Mouse (Mus musculus) liver, embryonic 15.5 days (tissue): ENCODE measurements around the gene Lipc. TPM values are rescaled to one million over a fixed set of nuclear protein-coding genes. Genes with fewer than 3 reads are reported as not detected.

Experiments used
- ATAC-seq: fragments of 200-750 bp; cut with Nextera tagmentation; 2 replicates; pipeline ENCODE4 v1.8.0; 2017; ENCODE audit warnings: moderate number of reproducible peaks, mild to moderate bottlenecking, moderate library complexity; ENCODE audit not compliant: insufficient read depth
- H3K27ac ChIP-seq: fragments of 300-500 bp; sonication (generic); replicated peaks from 2 replicates; pipeline ENCODE4 v1.5.1; 2015; ENCODE audit warnings: mild to moderate bottlenecking, inconsistent platforms
- H3K27me3 ChIP-seq: fragments of 300-500 bp; sonication (generic); 2 replicates; pipeline ENCODE4 v1.6.1; 2015; ENCODE audit warnings: mild to moderate bottlenecking, inconsistent platforms
- H3K36me3 ChIP-seq: fragments of 300-500 bp; sonication (generic); replicated peaks from 2 replicates; pipeline ENCODE4 v1.6.1; 2015; ENCODE audit warnings: moderate library complexity, mild to moderate bottlenecking, inconsistent platforms
- H3K4me1 ChIP-seq: fragments of 300-500 bp; sonication (generic); replicated peaks from 2 replicates; pipeline ENCODE4 v1.6.1; 2015; ENCODE audit warnings: inconsistent platforms
- H3K4me2 ChIP-seq: fragments of 300-500 bp; sonication (generic); 2 replicates; pipeline ENCODE4 v1.6.1; 2015; ENCODE audit warnings: moderate library complexity, mild to moderate bottlenecking, inconsistent platforms
- H3K4me3 ChIP-seq: fragments of 300-500 bp; sonication (generic); replicated peaks from 2 replicates; pipeline ENCODE4 v1.5.1; 2015; ENCODE audit warnings: mild to moderate bottlenecking, inconsistent platforms
- H3K9ac ChIP-seq: fragments of 300-500 bp; sonication (generic); 2 replicates; pipeline ENCODE4 v1.6.1; 2015; ENCODE audit warnings: moderate library complexity, mild to moderate bottlenecking, inconsistent platforms
- H3K9me3 ChIP-seq: fragments of 300-500 bp; sonication (generic); replicated peaks from 2 replicates; pipeline ENCODE4 v1.6.1; 2016; ENCODE audit warnings: inconsistent platforms
- WGBS: fragments of 180-500 bp; shearing (Covaris S2); methylation state at CpG from one replicate; pipeline ENCODE4 v1.1.7; 2015; ENCODE audit warnings: mixed read lengths; ENCODE audit not compliant: insufficient replicate concordance; 5-methylcytosine and 5-hydroxymethylcytosine counted together
- polyA plus RNA-seq: library from polyadenylated mRNA; unstranded; fragments of >200 nt; fragmentation: Nextera tagmentation; extraction: Ambion mirVana; gene quantifications from 2 replicates; pipeline ENCODE4 v1.2.1, GENCODE M21; 2015

Lipc gene
- polyA plus RNA-seq, 1 experiment from 2014 or later: 39.5 TPM

DNA sequence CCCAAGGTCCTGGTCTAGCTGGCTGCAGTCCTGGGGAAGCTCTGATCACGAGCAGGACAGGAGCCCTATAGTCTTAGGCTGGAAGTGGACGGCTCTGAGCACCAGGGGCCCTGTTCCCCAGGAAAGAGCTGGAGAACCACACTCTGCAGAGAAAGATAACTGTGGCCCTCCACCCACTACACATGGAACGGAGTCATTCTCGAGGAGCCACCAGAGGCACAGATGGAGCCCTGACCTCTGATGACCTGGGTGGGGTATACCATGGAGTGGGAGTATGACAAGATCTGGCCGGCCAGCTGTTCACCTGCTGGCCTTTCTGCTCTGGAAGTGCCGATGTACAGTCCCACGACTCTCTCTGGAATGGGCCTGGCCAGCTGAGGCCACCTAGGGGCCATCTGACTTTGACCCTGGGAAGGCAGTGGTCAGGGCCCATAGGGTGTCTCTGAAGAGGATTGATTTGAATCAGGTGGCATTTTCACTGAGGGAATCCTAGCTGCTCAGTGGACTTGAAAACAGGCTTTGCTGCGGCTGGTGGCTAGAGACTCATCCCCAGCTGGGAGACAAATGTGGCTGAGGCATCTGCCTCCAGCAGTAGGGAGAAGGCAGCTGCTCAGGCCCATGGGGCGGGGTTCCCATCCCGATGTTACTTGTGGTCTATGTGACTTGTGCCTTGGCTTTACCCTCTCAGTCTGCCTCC is 37.2 kb downstream of the Lipc start:
- H3K27ac ChIP-seq: peak overlapping the region; percentile 89
- H3K36me3 ChIP-seq: no peaks in the 10 kb centered on the region
- peak; percentile 97 for ATAC-seq
- peaks cover 77% of the 10 kb centered on the region for H3K4me1 ChIP-seq
- H3K27me3 ChIP-seq: no peaks in the 10 kb centered on the region
- 26% methylated on average over 10 of the region's 10 CpGs for WGBS
- peak overlapping the region; percentile 50 for H3K9ac ChIP-seq
- H3K4me3 ChIP-seq: no peak overlapping the region; the same call in 1 of the 2 replicates
- H3K4me2 ChIP-seq: peak overlapping the region; percentile 61
- H3K9me3 ChIP-seq: no peaks in the 10 kb centered on the region

- Histone ChIP-seq H3K4me2 (no peak overlapping the region), H3K27ac (0 out of 2 replicates have a peak overlapping the region, but pooled peaks have one; percentile 19), H3K4me1 (peaks cover 46% of the 10 kb centered on the region), H3K4me3 (no peak overlapping the region), H3K9me3 (no peaks in the 10 kb centered on the region), H3K36me3 (no peaks in the 10 kb centered on the region), H3K27me3 (no peaks in the 10 kb centered on the region), H3K9ac (0 out of 2 replicates have a peak overlapping the region, but pooled peaks have one; percentile 11)
- ATAC-seq: no peak
- 83% methylated on average over 4 of the region's 4 CpGs for WGBS
Observed at GRCm38 (mm10) chr9:70911163-70911562, 40.9 kb downstream of the Lipc start.

- 69% methylated on average over 6 of the region's 6 CpGs for WGBS
- ATAC-seq: no peak
Observed at GRCm38 (mm10) chr9:70910351-70910750, 41.7 kb downstream of the Lipc start.

DNA sequence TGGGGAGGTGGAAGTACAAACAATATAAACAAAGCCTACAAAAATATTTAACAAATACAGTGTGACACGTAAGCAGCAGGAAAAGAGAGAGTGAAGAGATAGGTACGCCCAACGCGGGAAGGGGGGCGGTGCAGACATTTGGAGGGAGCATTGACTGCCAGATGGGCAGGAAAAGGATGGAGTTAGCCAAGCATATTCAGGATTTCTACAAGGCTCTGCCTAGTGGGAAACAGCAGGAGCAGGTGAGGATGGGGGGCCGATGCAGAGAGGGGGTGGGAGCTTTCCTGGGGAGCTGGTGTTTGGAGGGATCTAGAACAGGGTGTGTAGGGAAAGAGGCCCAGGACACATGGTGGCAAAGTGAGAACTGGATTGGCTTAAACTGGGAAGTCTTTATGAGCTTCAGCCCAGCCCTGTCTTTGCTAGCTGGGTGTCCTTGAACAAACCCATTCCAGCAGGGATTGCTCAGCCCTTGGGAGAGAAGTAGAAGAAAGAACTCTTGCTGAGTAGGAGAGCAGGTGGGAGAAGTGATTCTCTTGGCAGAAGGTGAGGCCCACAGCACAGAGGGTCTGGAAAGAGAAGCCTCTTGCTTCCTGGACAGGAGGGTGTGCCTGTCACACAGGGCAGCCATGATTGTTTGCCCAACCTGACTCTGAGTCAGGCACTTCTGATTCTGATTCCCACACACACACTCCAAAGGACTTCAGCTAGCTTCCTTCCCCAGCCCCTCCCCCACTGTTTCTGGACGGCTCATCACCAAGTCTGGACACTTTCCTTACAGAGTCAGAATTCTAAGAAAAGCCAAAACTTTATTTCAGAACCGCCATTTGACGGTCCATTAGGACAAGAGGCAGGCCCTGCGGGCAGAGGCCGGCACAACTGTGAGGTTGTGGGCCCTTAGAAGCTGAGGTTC is 49.0 kb downstream of the Lipc start:
- Histone ChIP-seq H3K9ac (no peak overlapping the region), H3K4me1 (peaks cover 13% of the 10 kb centered on the region), H3K36me3 (no peaks in the 10 kb centered on the region), H3K9me3 (no peaks in the 10 kb centered on the region), H3K4me3 (no peak overlapping the region), H3K27ac (no peak overlapping the region; the same call in 1 of the 2 replicates), H3K4me2 (no peak overlapping the region), H3K27me3 (peaks cover 7% of the 10 kb centered on the region; the same call in 1 of the 2 replicates)
- 86% methylated on average over 11 of the region's 11 CpGs for WGBS
- ATAC-seq: no peak

More at GRCm38 (mm10) chr9:70910351-70910750, 41.7 kb downstream of the Lipc start:
- Histone ChIP-seq H3K27ac (no peak overlapping the region; the same call in 1 of the 2 replicates), H3K4me3 (no peak overlapping the region), H3K27me3 (no peaks in the 10 kb centered on the region), H3K4me2 (no peak overlapping the region), H3K4me1 (peaks cover 38% of the 10 kb centered on the region), H3K9ac (no peak overlapping the region), H3K9me3 (no peaks in the 10 kb centered on the region), H3K36me3 (no peaks in the 10 kb centered on the region)

DNA sequence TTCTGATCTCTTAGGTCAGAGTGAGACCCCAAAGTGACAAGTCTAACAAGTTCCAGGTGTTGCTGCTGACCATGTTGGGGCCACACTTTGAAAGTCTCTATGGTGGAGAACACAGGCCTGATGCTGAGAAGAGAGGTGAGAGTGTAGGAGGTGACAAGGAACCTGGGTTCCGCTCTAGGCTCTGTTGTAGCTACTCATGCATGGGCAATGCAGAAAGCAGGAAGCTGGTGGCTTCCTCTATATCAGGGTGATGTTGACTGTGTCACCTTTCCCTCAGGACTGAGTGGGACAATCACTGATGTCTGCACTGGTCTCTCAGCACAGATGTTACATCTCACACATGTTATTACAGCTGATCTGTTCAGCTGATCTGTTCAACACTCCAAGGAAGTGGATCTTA is 57.8 kb downstream of the Lipc start:
- Histone ChIP-seq H3K4me3 (no peak overlapping the region), H3K9me3 (no peaks in the 10 kb centered on the region), H3K27me3 (peaks cover 7% of the 10 kb centered on the region; the same call in 1 of the 2 replicates), H3K4me2 (no peak overlapping the region), H3K27ac (no peak overlapping the region), H3K4me1 (peaks cover 63% of the 10 kb centered on the region), H3K36me3 (no peaks in the 10 kb centered on the region), H3K9ac (no peak overlapping the region)
- ATAC-seq: no peak
- WGBS: 89% methylated on average over 1 of the region's 1 CpGs

DNA sequence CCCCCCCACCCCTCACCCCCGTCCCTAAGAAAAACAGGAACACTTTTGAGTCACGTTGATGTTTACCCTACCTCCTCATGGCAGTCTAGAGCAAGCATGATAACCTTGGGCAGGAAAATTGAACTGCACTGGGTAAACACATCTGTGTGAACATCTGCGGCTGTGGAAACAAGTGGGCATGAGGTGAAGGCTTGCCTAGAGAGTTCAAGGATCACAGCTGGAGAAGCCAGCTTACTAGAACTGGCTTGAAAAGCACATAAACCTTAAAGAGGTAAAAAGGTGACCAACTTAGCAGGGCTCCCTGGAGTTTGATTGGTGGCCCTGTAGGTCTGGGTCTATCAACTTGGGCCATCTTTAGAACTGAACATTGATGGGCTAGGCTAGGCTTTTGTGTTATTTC is 58.5 kb downstream of the Lipc start:
- peak overlapping the region; percentile 74; the same call in 1 of the 2 replicates for H3K27ac ChIP-seq
- H3K36me3 ChIP-seq: no peaks in the 10 kb centered on the region
- no peak for ATAC-seq
- peaks cover 70% of the 10 kb centered on the region for H3K4me1 ChIP-seq
- H3K9me3 ChIP-seq: no peaks in the 10 kb centered on the region
- H3K27me3 ChIP-seq: peaks cover 3% of the 10 kb centered on the region; the same call in 1 of the 2 replicates
- H3K4me3 ChIP-seq: no peak overlapping the region
- WGBS: 63% methylated on average over 3 of the region's 3 CpGs
- no peak overlapping the region for H3K4me2 ChIP-seq
- H3K9ac ChIP-seq: no peak overlapping the region

GRCm38 (mm10) chr9:70892627-70893026 is 59.4 kb downstream of the Lipc start:
- H3K4me2 ChIP-seq: peak overlapping the region; percentile 39
- no peaks in the 10 kb centered on the region for H3K36me3 ChIP-seq
- peak; percentile 84 for ATAC-seq
- peaks cover 70% of the 10 kb centered on the region for H3K4me1 ChIP-seq
- no peak overlapping the region for H3K4me3 ChIP-seq
- peak overlapping the region; percentile 31 for H3K9ac ChIP-seq
- no peaks in the 10 kb centered on the region for H3K27me3 ChIP-seq
- WGBS: 34% methylated on average over 5 of the region's 5 CpGs
- H3K9me3 ChIP-seq: no peaks in the 10 kb centered on the region
- peak overlapping the region; percentile 74 for H3K27ac ChIP-seq

- Histone ChIP-seq H3K9me3 (no peaks in the 10 kb centered on the region), H3K27me3 (no peaks in the 10 kb centered on the region), H3K4me2 (peak overlapping the region; percentile 29; the same call in 1 of the 2 replicates), H3K36me3 (no peaks in the 10 kb centered on the region), H3K4me3 (no peak overlapping the region), H3K4me1 (peaks cover 70% of the 10 kb centered on the region), H3K27ac (peak overlapping the region; percentile 74), H3K9ac (peak overlapping the region; percentile 30; the same call in 1 of the 2 replicates)
- WGBS: 25% methylated on average over 8 of the region's 8 CpGs
- ATAC-seq: 0 out of 2 replicates have a peak, but pooled peaks have one; percentile 31
Observed at GRCm38 (mm10) chr9:70891431-70892133, 60.4 kb downstream of the Lipc start.

DNA sequence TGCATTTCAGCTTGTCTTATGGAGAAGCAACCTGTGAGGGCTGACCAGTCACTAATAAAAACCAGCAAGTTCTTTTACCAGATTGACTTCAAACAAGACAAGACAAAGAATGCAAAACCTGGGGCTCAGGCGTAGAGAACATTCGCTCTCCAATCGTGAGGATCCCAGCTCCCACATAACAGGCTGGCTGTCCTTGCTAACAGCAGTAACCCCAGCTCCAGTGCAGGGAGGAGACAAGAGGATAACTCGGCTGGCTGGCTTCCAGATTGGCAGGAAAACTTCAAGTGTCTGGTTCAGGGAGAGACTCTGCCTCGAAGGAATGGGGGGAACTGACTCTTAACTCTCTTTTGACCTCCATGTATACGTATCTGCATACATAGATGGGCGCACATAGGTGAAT is 61.3 kb downstream of the Lipc start:
- Histone ChIP-seq H3K9me3 (no peaks in the 10 kb centered on the region), H3K4me3 (no peak overlapping the region), H3K36me3 (no peaks in the 10 kb centered on the region), H3K27me3 (no peaks in the 10 kb centered on the region), H3K4me2 (no peak overlapping the region), H3K4me1 (peaks cover 70% of the 10 kb centered on the region), H3K9ac (no peak overlapping the region), H3K27ac (peak overlapping the region; percentile 74)
- no peak for ATAC-seq
- WGBS: 77% methylated on average over 7 of the region's 7 CpGs

DNA sequence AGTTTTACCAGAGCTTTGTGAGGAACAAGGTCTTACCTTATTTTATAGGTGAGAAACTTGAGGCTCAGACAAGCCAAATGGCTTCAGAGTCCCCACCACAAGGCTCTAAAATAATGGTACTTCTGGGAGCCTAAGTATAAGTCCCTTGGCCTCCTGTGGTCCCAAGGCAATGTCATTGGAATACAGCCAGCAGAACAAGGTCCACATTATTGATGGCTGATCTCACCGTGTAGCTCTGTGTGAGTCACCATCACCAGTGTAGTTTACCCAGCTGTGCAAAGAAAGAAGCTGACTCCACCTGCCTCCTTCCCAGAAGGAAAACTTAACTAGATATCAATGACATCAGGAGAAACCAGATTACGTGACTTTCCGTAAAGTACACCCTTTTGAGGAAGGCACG is 63.1 kb downstream of the Lipc start:
- Histone ChIP-seq H3K4me2 (no peak overlapping the region), H3K4me1 (peaks cover 65% of the 10 kb centered on the region), H3K36me3 (no peaks in the 10 kb centered on the region), H3K9me3 (no peaks in the 10 kb centered on the region), H3K27me3 (no peaks in the 10 kb centered on the region), H3K9ac (no peak overlapping the region), H3K27ac (0 out of 2 replicates have a peak overlapping the region, but pooled peaks have one; percentile 29), H3K4me3 (no peak overlapping the region)
- ATAC-seq: no peak
- WGBS: 63% methylated on average over 4 of the region's 4 CpGs
